Mouse (Mus musculus) ovary, adult 2 months (tissue): ENCODE measurements around the gene Etfb. TPM values are rescaled to one million over a fixed set of nuclear protein-coding genes. Genes with fewer than 3 reads are reported as not detected.

ENCODE experiments used
- polyA plus RNA-seq: library from polyadenylated mRNA; depleted of rRNA; stranded (reverse); fragments of >200 nt; gene quantifications from 2 replicates; pipeline ENCODE4 v1.2.3, GENCODE M21; 2012; rRNA removed

The Etfb gene
- 66.7 and 91.3 TPM in 2 replicates for polyA plus RNA-seq

DNA sequence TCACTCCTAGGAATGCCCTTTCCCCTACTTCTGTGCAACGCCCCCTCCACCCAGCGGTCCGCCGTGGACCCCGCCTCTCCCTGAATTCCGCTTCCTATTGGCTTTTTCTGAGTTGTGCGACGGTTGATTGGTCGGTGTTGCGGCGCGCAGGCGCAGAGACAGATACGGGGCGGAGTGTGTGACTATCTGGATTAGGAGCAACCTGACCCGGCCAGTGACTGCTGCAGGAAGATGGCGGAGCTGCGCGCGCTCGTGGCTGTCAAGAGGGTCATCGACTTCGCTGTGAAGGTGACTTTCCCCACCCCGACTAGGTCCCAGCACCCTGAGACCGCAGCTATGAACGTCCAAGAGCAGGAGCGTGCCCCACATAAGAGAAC lies at the start of gene Etfb, which contains the start of gene Gm45233:
Gene Etfb (plus strand): TSS at position 167 of the 377 bp plus-strand sequence.
Gene Gm45233 (plus strand): TSS at position 212 of the 377 bp plus-strand sequence.

DNA sequence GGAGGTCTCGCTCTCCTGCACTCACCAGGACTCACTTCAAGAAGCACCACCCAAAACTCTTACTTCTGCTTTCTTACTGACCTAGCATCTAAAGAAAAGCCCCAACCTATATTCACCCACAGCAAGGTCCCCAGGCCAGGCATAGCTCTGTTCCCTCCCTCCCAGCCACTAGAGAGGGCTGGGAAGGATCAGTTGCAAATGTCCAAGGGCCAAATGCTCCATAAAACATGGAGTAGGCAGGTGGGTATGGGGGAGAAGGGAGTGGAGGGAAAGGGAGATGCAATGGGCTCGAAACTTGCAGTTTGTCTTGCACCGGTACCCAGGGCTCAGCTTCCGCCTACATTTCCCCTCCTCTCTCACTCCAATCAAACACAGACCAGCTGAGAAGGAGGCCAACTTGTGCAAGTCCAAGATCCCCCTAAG lies 35.7 kb upstream of the Etfb start, which contains the start of gene Siglecg:
Gene Siglecg (plus strand): TSS at position 74 of the 423 bp plus-strand sequence.

GRCm38 (mm10) chr7:43427406-43427805 lies 16.5 kb upstream of the Etfb start, which contains the start of gene Lim2:
Gene Lim2, plus strand, starts transcription at chr7:43427670.

GRCm38 (mm10) chr7:43436341-43437255 lies 7.3 kb upstream of the Etfb start, which contains the start of gene Nkg7:
Gene Nkg7, plus strand, starts transcription at chr7:43437073.

GRCm38 (mm10) chr7:43440482-43440881 lies 3.4 kb upstream of the Etfb start, which contains the start of gene Cldnd2:
Gene Cldnd2, plus strand, starts transcription at chr7:43440782.

DNA sequence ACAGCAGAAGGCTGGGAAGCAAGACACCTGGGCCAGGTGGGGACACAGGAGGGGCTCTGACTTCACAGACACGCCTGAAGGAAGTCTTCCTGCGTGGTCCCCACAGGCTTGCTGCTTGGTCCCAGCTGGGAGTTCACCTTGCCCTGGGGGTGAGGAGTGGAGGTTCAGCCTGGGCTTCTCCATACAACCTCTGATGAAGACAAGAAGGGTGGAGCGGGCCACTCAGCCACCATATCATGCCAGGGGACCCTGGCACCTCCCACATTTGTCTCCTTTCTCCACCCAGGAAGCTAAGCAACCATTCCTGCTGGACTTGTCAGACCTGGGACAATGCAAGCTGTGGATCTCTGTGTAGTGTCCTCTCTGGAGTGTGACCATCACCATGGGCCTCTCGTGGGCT lies 19.0 kb downstream of the Etfb start, which contains the start of gene Vsig10l:
Gene Vsig10l (plus strand): TSS at position 301 of the 400 bp plus-strand sequence.

GRCm38 (mm10) chr7:43489631-43490125 lies 45.8 kb downstream of the Etfb start, which contains the start of gene Iglon5:
Gene Iglon5, minus strand, starts transcription at chr7:43490075.

Other genes with a start within 250 kb of the Etfb start
- 2.2 and 3.1 TPM in 2 replicates for gene Zfp715, start 130.8 kb upstream of the Etfb start, polyA plus RNA-seq
- 0.32 and 0.59 TPM in 2 replicates for gene Siglecf, start 92.7 kb upstream of the Etfb start, polyA plus RNA-seq
- 3.3 and 3.4 TPM in 2 replicates for gene Siglecg, start 35.9 kb upstream of the Etfb start, polyA plus RNA-seq
- gene Lim2, start 16.4 kb upstream of the Etfb start, polyA plus RNA-seq = not detected in 2 replicates
- gene Nkg7, start 7.0 kb upstream of the Etfb start, polyA plus RNA-seq = 3.6 and 4.3 TPM in 2 replicates
- not detected in 2 replicates for gene Cldnd2, start 3.3 kb upstream of the Etfb start, polyA plus RNA-seq
- 1.4 and 1.9 TPM in 2 replicates for gene Gm45233, start within 50 bp of the Etfb start, polyA plus RNA-seq
- 11.4 and 11.9 TPM in 2 replicates for gene Vsig10l, start 19.1 kb downstream of the Etfb start, polyA plus RNA-seq
- gene Iglon5, start 46.0 kb downstream of the Etfb start, polyA plus RNA-seq = 4.7 and 5.2 TPM in 2 replicates
- not detected in 2 replicates for gene 4931406B18Rik, start 61.9 kb downstream of the Etfb start, polyA plus RNA-seq
- 2.1 and 6.2 TPM in 2 replicates for gene Cd33, start 100.3 kb downstream of the Etfb start, polyA plus RNA-seq
- 1.5 and 1.6 TPM in 2 replicates for gene Zfp658, start 118.2 kb downstream of the Etfb start, polyA plus RNA-seq
- 2.7 and 3.1 TPM in 2 replicates for gene Zfp719, start 135.5 kb downstream of the Etfb start, polyA plus RNA-seq
- 0.38 TPM in 1 of 2 replicates, not detected in the other for gene Zfp819, start 163.1 kb downstream of the Etfb start, polyA plus RNA-seq
- gene Ceacam18, start 190.6 kb downstream of the Etfb start, polyA plus RNA-seq = not detected in 2 replicates
- 2.9 and 3.8 TPM in 2 replicates for gene Siglece, start 216.1 kb downstream of the Etfb start, polyA plus RNA-seq
- 32.2 and 40.1 TPM in 2 replicates for gene Ctu1, start 227.9 kb downstream of the Etfb start, polyA plus RNA-seq
- gene Klk14, start 246.3 kb downstream of the Etfb start, polyA plus RNA-seq = 0.14 and 0.16 TPM in 2 replicates